Mouse (Mus musculus): ENCODE results near the gene Atg4b. TPM values are rescaled to one million over a fixed set of nuclear protein-coding genes. Genes with fewer than 3 reads are reported as not detected.
"Not testable (repeated sequence)": the region's sequence is repeated elsewhere in the genome, so short reads cannot be mapped to it uniquely, and the experiment has no call there.

Atg4b gene
- polyA plus RNA-seq, 1 experiment = 4.6 TPM

DNA sequence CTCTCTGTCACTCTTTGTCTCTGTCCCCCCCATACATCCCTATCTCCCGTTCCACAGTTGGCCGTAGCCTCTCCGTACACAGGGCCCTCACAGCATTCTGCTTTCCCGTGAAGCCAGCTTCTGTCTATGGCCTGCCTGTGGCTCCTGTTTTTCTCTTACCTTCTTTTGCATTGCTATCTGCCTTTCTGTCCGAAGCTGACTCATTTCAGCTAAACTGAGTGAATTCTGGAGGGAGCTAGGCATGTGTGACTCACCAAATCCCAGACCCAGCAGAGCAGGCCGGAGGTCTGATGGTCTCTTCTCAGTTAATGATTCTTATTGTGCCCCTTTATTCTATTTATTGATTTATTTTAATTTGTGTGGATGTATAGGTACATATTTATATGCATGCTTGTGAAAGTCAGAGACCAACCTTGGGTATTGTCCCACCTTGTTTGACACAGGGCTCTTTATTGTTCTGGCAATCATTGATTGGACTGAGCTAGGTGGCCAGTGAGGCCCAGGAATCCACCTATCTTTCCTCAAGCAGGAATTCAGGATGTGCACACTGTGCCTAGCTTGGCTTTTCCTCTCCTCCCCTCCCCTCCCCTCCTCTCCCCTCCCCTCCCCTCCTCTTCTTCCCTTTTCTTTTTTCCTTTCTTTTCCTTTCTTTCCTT, 84.7 kb downstream of the Atg4b start:
- no peak for TF ChIP-seq TAL1 (IDR thresholded peaks at IDR 0.05; ENCODE audit: low read length)
- TF ChIP-seq GATA1 (IDR thresholded peaks at IDR 0.05; ENCODE audit: low read length) = no peak
- peaks cover 5% of the 10 kb centered on the region for H3K4me1 ChIP-seq (ENCODE audit: control insufficient read depth)
- H3K36me3 ChIP-seq (ENCODE audit: control insufficient read depth) = peaks cover 28% of the 10 kb centered on the region
- no peaks in the 10 kb centered on the region for H3K27me3 ChIP-seq (ENCODE audit: control insufficient read depth)
- no peaks in the 10 kb centered on the region for H3K9me3 ChIP-seq (ENCODE audit: control insufficient read depth, low read length)
- no peak overlapping the region for H3K4me3 ChIP-seq (replicated peaks)

DNA sequence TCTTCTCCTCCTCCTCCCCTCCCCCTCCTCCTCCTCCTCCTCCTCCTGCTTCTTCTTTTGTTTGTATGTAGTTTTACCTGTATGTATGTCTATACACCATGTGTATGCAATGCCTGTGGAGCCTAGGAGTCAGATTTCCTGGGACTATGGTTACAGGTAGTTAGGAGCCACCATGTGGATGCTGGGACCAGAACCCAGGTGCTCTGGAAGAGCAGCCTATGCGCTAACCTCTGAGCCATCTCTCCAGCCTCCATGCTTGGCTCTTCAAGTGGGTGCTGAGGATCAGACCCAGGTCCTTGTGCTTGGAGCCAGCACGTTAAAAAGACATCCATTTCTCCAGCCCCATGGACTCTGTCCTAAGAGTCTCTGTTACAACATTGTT, 85.2 kb downstream of the Atg4b start:
- Histone ChIP-seq H3K36me3 (ENCODE audit: control insufficient read depth) (peaks cover 28% of the 10 kb centered on the region), H3K27me3 (ENCODE audit: control insufficient read depth) (no peaks in the 10 kb centered on the region), H3K4me3 (replicated peaks) (no peak overlapping the region), H3K4me1 (ENCODE audit: control insufficient read depth) (peaks cover 5% of the 10 kb centered on the region), H3K9me3 (ENCODE audit: control insufficient read depth, low read length) (no peaks in the 10 kb centered on the region)
- TF ChIP-seq GATA1 (IDR thresholded peaks at IDR 0.05; ENCODE audit: low read length) (no peak), TAL1 (IDR thresholded peaks at IDR 0.05; ENCODE audit: low read length) (no peak)

DNA sequence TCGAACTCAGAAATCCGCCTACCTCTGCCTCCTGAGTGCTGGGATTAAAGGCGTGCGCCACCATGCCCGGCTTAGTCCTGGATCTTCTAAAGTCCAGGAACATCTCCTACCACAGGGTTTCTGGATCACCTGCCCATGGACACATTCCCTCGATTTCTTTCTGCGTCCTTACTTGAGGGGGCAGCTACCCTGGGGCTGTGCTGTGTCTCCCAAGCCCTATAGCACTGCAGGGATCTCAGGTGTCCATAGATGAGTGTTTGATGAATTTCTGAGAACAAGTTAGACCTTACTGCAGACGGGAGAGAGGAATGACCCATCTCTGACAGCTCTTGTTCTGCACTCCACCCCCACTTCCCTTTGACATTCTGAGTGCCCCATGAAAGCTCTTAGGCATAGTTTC, 86.0 kb downstream of the Atg4b start:
- H3K4me3 ChIP-seq (replicated peaks) = no peak overlapping the region
- H3K27me3 ChIP-seq (ENCODE audit: control insufficient read depth) = no peaks in the 10 kb centered on the region
- peaks cover 5% of the 10 kb centered on the region for H3K4me1 ChIP-seq (ENCODE audit: control insufficient read depth)
- no peak for TF ChIP-seq GATA1 (IDR thresholded peaks at IDR 0.05; ENCODE audit: low read length)
- no peak for TF ChIP-seq TAL1 (IDR thresholded peaks at IDR 0.05; ENCODE audit: low read length)
- H3K36me3 ChIP-seq (ENCODE audit: control insufficient read depth) = peaks cover 28% of the 10 kb centered on the region
- H3K9me3 ChIP-seq (ENCODE audit: control insufficient read depth, low read length) = no peaks in the 10 kb centered on the region

DNA sequence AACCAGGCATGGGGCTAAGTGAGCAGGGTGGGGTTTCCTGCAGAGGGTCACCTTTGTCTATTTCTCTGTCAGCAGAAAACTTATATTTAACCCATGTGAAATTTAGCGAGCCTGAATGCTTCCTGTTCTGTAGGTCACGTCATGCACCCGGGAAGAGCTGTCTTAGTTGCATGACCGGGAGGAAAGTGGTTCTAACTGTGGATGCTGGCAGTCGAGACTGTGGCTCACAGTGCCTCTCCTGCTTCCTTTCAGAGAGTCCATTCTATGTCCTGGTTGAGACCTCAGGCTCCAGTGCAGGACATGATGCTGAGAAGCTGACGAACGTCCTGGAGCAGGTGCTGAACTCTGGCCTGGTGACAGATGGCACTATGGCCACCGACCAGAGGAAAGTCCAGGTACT, 87.3 kb downstream of the Atg4b start:
- not testable (repeated sequence) for H3K4me1 ChIP-seq (ENCODE audit: control insufficient read depth); H3K27me3 ChIP-seq (ENCODE audit: control insufficient read depth); H3K9me3 ChIP-seq (ENCODE audit: control insufficient read depth, low read length); H3K4me3 ChIP-seq (replicated peaks)
- peaks cover 28% of the 10 kb centered on the region for H3K36me3 ChIP-seq (ENCODE audit: control insufficient read depth)

Other genes with a start within 250 kb of the Atg4b start
- 0.02 TPM in 1 of 2 replicates, not detected in the other for gene Farp2, start 239.4 kb upstream of the Atg4b start, polyA plus RNA-seq (2012)
- gene Stk25, start 92.8 kb upstream of the Atg4b start, polyA plus RNA-seq (2012) = 1.1 and 3.7 TPM in 2 replicates
- 0.06 TPM in 1 of 2 replicates, not detected in the other for gene Bok, start 65.8 kb upstream of the Atg4b start, polyA plus RNA-seq (2012)
- 2.1 and 5.0 TPM in 2 replicates for gene Thap4, start 3.4 kb downstream of the Atg4b start, polyA plus RNA-seq (2012)
- 8.8 and 10.0 TPM in 2 replicates for gene Dtymk, start 50.4 kb downstream of the Atg4b start, polyA plus RNA-seq (2012)
- 0.26 and 0.33 TPM in 2 replicates for gene Ing5, start 52.5 kb downstream of the Atg4b start, polyA plus RNA-seq (2012)
- 0.13 and 0.14 TPM in 2 replicates for gene D2hgdh, start 73.4 kb downstream of the Atg4b start, polyA plus RNA-seq (2012)
- gene Gal3st2, start 109.8 kb downstream of the Atg4b start, polyA plus RNA-seq (2012) = not detected in 2 replicates
- gene Gal3st2b, start 166.8 kb downstream of the Atg4b start, polyA plus RNA-seq (2012) = not detected in 2 replicates
- 0.01 TPM in 1 of 2 replicates, not detected in the other for gene Gal3st2c, start 239.0 kb downstream of the Atg4b start, polyA plus RNA-seq (2012)